Mouse (Mus musculus) testis, adult 2 months (tissue): Measurements from ENCODE around the gene Ccdc86. TPM values are rescaled to one million over a fixed set of nuclear protein-coding genes. Genes with fewer than 3 reads are reported as not detected.

ENCODE experiments used
- H3K27ac ChIP-seq: fragments of 200-500 bp; 2 replicates; pipeline ENCODE4 v1.5.1; 2012; ENCODE audit warnings: low read depth, low read length; ENCODE audit not compliant: control insufficient read depth, insufficient read depth
- H3K27me3 ChIP-seq: fragments of 200-500 bp; 2 replicates; pipeline ENCODE4 v1.6.1; 2012; ENCODE audit warnings: mild to moderate bottlenecking, low read length, moderate library complexity; ENCODE audit not compliant: control insufficient read depth, insufficient read depth
- H3K36me3 ChIP-seq: fragments of 200-500 bp; 2 replicates; pipeline ENCODE4 v1.6.1; 2012; ENCODE audit warnings: mild to moderate bottlenecking, low read length; ENCODE audit not compliant: control insufficient read depth, insufficient read depth
- H3K4me1 ChIP-seq: fragments of 200-500 bp; 2 replicates; pipeline ENCODE4 v1.6.1; 2012; ENCODE audit warnings: low read length; ENCODE audit not compliant: control insufficient read depth, insufficient read depth
- H3K4me3 ChIP-seq: fragments of 200-500 bp; 2 replicates; pipeline ENCODE4 v1.5.1; 2012; ENCODE audit warnings: low read depth, mild to moderate bottlenecking, low read length, moderate library complexity, mixed read lengths; ENCODE audit not compliant: control insufficient read depth
- CTCF ChIP-seq: fragments of 200-500 bp; IDR thresholded peaks from 2 replicates; pipeline ENCODE4 v1.5.1; 2012; ENCODE audit warnings: low read depth, mild to moderate bottlenecking, inconsistent platforms, low read length, moderate library complexity; ENCODE audit not compliant: control insufficient read depth, insufficient read depth, insufficient replicate concordance
- POLR2A ChIP-seq: fragments of 200-500 bp; IDR thresholded peaks from 2 replicates; pipeline ENCODE4 v1.6.1; 2012; ENCODE audit warnings: low read depth, mild to moderate bottlenecking, inconsistent platforms, low read length, moderate library complexity; ENCODE audit not compliant: control insufficient read depth
- polyA plus RNA-seq: library from polyadenylated mRNA; depleted of rRNA; stranded (reverse); fragments of >200 nt; gene quantifications from 2 replicates; pipeline ENCODE4 v1.2.3, GENCODE M21; 2012

The Ccdc86 gene
- polyA plus RNA-seq, 1 experiment: 13.5 TPM

DNA sequence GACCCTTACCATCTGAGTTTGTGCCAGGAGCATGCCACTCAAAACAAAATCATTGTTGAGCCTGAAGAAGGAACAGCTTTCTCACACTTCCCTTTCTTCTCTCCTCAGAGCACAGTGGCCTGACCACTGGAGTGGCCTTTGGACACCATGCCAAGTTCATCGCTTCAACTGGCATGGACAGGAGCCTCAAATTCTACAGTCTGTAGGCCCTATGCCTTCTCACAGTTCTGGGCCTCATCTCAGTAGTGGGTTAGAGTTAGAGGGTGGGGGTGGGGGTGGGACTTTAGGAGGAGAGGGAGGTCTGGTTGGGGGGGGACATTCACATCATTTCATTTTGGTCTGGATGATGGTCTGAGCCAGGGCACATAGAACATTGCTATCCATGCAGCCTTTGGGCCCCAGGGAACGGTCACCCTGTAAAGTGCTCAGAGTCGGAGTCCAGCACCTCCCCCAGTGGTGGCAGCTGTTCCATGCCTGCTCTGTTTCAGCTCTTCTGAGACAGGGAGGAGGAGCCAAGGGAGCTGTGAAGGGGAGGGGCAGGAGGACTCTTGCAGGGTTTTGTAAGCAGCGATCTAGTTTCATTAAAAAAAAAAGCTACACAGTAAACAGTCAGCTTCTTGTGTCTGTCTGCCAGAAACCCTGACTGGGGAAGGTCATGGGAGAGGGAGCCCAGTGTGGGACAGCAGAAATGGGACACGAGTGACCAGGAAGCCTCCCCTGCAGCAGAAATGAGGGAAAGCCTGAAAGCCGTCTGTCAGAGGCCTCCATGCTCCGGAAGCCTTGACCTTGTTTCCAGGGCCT lies 43.9 kb downstream of the Ccdc86 start:
- Histone ChIP-seq H3K27ac (peak overlapping the region; percentile 43), H3K4me3 (no peak overlapping the region), H3K27me3 (no peaks in the 10 kb centered on the region), H3K4me1 (peaks cover 5% of the 10 kb centered on the region), H3K36me3 (peaks cover 10% of the 10 kb centered on the region)
- no peak for TF ChIP-seq POLR2A
- TF ChIP-seq CTCF: no peak

- H3K4me1 ChIP-seq: peaks cover 4% of the 10 kb centered on the region
- H3K36me3 ChIP-seq: peaks cover 12% of the 10 kb centered on the region
- H3K4me3 ChIP-seq: no peak overlapping the region
- no peak for TF ChIP-seq POLR2A
- H3K27ac ChIP-seq: no peak overlapping the region
- H3K27me3 ChIP-seq: no peaks in the 10 kb centered on the region
Observed at GRCm38 (mm10) chr19:10904512-10904911, 44.6 kb downstream of the Ccdc86 start.

DNA sequence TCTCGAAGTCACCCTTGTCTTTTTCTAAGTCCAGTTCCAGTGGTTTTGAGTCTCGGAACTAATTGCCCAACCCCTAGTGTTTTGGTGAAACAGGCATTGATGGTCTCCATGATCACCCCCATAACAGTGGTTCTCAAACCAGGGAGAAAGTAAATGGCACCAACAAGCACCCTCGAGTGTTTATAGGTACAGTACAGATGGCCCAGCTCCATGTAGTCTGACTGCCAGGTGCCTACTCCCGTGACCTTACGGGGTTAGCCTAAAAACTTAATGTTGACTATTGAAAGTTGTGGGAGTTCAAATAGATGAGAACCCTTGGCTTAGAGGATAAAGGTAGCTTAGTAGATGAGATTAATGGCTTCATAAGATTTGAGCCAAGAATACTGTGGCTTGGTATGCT lies 48.0 kb downstream of the Ccdc86 start:
- peaks cover under 1% of the 10 kb centered on the region for H3K4me1 ChIP-seq
- no peak overlapping the region for H3K4me3 ChIP-seq
- H3K27ac ChIP-seq: no peak overlapping the region
- H3K36me3 ChIP-seq: peaks cover 15% of the 10 kb centered on the region
- no peaks in the 10 kb centered on the region for H3K27me3 ChIP-seq
- TF ChIP-seq POLR2A (no peak), CTCF (no peak)

- TF ChIP-seq CTCF (no peak), POLR2A (no peak)
- Histone ChIP-seq H3K27ac (no peak overlapping the region), H3K27me3 (no peaks in the 10 kb centered on the region), H3K36me3 (peaks cover 12% of the 10 kb centered on the region), H3K4me3 (no peak overlapping the region), H3K4me1 (peaks cover 5% of the 10 kb centered on the region)
Observed at GRCm38 (mm10) chr19:10900315-10900714, 48.8 kb downstream of the Ccdc86 start.

DNA sequence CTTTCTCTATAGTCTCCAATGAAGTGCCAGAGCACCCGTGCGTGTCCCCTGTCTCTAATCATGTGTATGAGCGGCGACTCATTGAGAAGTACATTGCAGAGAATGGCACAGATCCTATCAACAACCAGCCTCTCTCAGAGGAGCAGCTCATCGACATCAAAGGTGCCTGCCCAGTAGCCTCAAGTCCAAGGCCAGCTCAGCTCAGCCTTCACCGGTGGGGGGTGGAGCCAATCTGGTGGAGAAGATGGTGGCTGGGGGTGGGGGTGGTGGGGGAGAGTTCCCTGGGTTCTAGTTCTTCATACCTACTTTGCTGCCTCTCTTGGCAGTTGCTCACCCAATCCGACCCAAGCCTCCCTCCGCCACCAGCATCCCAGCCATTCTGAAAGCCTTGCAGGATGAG lies 51.6 kb downstream of the Ccdc86 start:
- no peaks in the 10 kb centered on the region for H3K27me3 ChIP-seq
- no peak overlapping the region for H3K4me3 ChIP-seq
- H3K4me1 ChIP-seq: peaks cover 5% of the 10 kb centered on the region
- TF ChIP-seq CTCF: no peak
- TF ChIP-seq POLR2A: no peak
- H3K27ac ChIP-seq: no peak overlapping the region
- H3K36me3 ChIP-seq: peaks cover 11% of the 10 kb centered on the region

DNA sequence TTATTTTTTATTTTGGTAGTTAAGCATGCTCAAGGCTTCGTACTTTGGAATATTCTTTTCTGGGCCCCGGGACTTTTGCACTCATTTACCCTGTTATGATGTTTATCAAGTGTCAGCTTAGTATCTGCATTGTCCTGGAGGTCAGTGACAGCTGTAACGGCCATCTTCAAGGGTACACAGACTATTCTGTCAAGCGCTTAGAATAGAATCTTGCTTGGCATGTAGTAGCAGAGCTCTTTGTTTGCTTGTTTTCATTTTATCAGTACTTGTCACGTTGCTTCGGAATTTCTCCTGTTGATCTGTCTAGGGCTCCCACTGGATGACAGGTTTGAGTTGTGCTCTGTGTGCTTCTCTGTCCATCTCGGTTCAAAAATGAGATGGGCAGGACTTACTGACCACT lies 52.2 kb downstream of the Ccdc86 start:
- TF ChIP-seq POLR2A: no peak
- TF ChIP-seq CTCF: no peak
- no peaks in the 10 kb centered on the region for H3K27me3 ChIP-seq
- H3K27ac ChIP-seq: no peak overlapping the region
- peaks cover 8% of the 10 kb centered on the region for H3K36me3 ChIP-seq
- H3K4me1 ChIP-seq: peaks cover 5% of the 10 kb centered on the region
- no peak overlapping the region for H3K4me3 ChIP-seq

DNA sequence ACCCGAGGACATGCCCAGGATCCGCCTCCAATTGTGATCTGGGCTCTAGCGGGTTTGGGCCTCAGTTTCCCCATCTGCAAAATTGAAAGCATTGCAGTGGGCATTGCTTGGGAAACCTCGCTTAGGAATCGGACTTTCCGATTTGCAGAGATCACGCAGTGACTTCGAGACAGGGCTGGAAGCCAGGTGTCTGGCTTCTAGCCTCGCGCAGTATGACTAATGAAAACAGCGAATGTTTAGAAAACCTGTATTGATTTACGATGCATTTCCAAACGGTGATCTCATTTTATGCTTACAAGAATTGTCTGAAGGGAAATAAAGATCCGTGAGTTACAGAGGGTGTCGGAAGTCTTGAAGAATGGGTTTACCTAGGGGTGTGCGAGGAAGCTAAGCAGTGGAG lies 53.4 kb downstream of the Ccdc86 start:
- H3K36me3 ChIP-seq: peaks cover 8% of the 10 kb centered on the region
- TF ChIP-seq POLR2A (no peak), CTCF (no peak)
- peak overlapping the region; percentile 75 for H3K27ac ChIP-seq
- peak overlapping the region; percentile 85 for H3K4me3 ChIP-seq
- H3K27me3 ChIP-seq: no peaks in the 10 kb centered on the region
- H3K4me1 ChIP-seq: peaks cover 5% of the 10 kb centered on the region

GRCm38 (mm10) chr19:10895016-10895528 lies 54.0 kb downstream of the Ccdc86 start, which contains the start of gene Prpf19:
Gene Prpf19 (plus strand): TSS chr19:10895231.
- TF ChIP-seq CTCF (no peak), POLR2A (peak; percentile 93)
- H3K27me3 ChIP-seq: no peaks in the 10 kb centered on the region
- H3K4me1 ChIP-seq: peaks cover 5% of the 10 kb centered on the region
- peaks cover 5% of the 10 kb centered on the region for H3K36me3 ChIP-seq
- peak within 1 kb of the TSS; percentile 75 for H3K27ac ChIP-seq
- H3K4me3 ChIP-seq: peak within 1 kb of the TSS; percentile 85
